Mouse (Mus musculus): ENCODE data around the gene Spata2. TPM values are rescaled to one million over a fixed set of nuclear protein-coding genes. Genes with fewer than 3 reads are reported as not detected.

Gene Spata2
- total and polyA plus RNA-seq, 3 experiments, result 15.4 to 15.6 (median 15.5) TPM

GRCm38 (mm10) chr2:167456361-167457020, 36.2 kb downstream of the Spata2 start:
- no peak for DNase-seq
- intact Hi-C loops (cut with DNase I), result no loop called here
- no peaks in the 10 kb centered on the region for H3K79me2 ChIP-seq (replicated peaks; ENCODE audit: control insufficient read depth, insufficient read depth, low read length)
- TF ChIP-seq CTCF (IDR thresholded peaks at IDR 0.05), result no peak
- TF ChIP-seq POLR2A (IDR thresholded peaks at IDR 0.05; ENCODE audit: insufficient read depth, low read depth, low read length), result no peak
- no peak for TF ChIP-seq EP300 (IDR thresholded peaks at IDR 0.05; ENCODE audit: insufficient read depth, low read depth, low read length)
- no peaks in the 10 kb centered on the region for H3K27me3 ChIP-seq (ENCODE audit: control insufficient read depth, insufficient read depth, low read length)
- no peak overlapping the region for H3K9ac ChIP-seq (ENCODE audit: low read depth, low read length)
- H3K27ac ChIP-seq, result no peak overlapping the region
- 75% methylated on average over 5 of the region's 5 CpGs for WGBS
- H3K4me3 ChIP-seq, result no peak overlapping the region
- H3K4me1 ChIP-seq (ENCODE audit: control insufficient read depth, insufficient read depth, low read length), result no peaks in the 10 kb centered on the region
- no peaks in the 10 kb centered on the region for H3K36me3 ChIP-seq (ENCODE audit: control insufficient read depth, insufficient read depth, low read length)

GRCm38 (mm10) chr2:167453814-167454213, 38.9 kb downstream of the Spata2 start:
- H3K79me2 ChIP-seq (replicated peaks; ENCODE audit: control insufficient read depth, insufficient read depth, low read length), result no peaks in the 10 kb centered on the region
- TF ChIP-seq POLR2A (IDR thresholded peaks at IDR 0.05; ENCODE audit: insufficient read depth, low read depth, low read length) (no peak), CTCF (IDR thresholded peaks at IDR 0.05) (no peak)
- H3K4me3 ChIP-seq, result no peak overlapping the region
- no peak overlapping the region for H3K9ac ChIP-seq (ENCODE audit: low read depth, low read length)
- intact Hi-C loops (cut with DNase I), result no loop called here
- no peak for DNase-seq
- H3K4me1 ChIP-seq (ENCODE audit: control insufficient read depth, insufficient read depth, low read length), result no peaks in the 10 kb centered on the region
- no peak overlapping the region for H3K27ac ChIP-seq
- H3K36me3 ChIP-seq (ENCODE audit: control insufficient read depth, insufficient read depth, low read length), result no peaks in the 10 kb centered on the region
- no peaks in the 10 kb centered on the region for H3K27me3 ChIP-seq (ENCODE audit: control insufficient read depth, insufficient read depth, low read length)
- WGBS, result 70% methylated on average over 3 of the region's 3 CpGs

- TF ChIP-seq POLR2A (IDR thresholded peaks at IDR 0.05; ENCODE audit: insufficient read depth, low read depth, low read length), result no peak
- peak; percentile 19 for TF ChIP-seq CTCF (IDR thresholded peaks at IDR 0.05)
- no peak overlapping the region for H3K4me3 ChIP-seq
- intact Hi-C loops (cut with DNase I), result no loop called here
- no peak overlapping the region for H3K27ac ChIP-seq
- no peak for DNase-seq
- no peak overlapping the region for H3K9ac ChIP-seq (ENCODE audit: low read depth, low read length)
- peaks cover 4% of the 10 kb centered on the region; the same call in 1 of the 2 replicates for H3K4me1 ChIP-seq (ENCODE audit: control insufficient read depth, insufficient read depth, low read length)
- 89% methylated on average over 8 of the region's 8 CpGs for WGBS
- H3K79me2 ChIP-seq (replicated peaks; ENCODE audit: control insufficient read depth, insufficient read depth, low read length), result no peaks in the 10 kb centered on the region
- no peaks in the 10 kb centered on the region for H3K36me3 ChIP-seq (ENCODE audit: control insufficient read depth, insufficient read depth, low read length)
- no peaks in the 10 kb centered on the region for H3K27me3 ChIP-seq (ENCODE audit: control insufficient read depth, insufficient read depth, low read length)
These were observed 42.0 kb downstream of the Spata2 start for GRCm38 (mm10) chr2:167450647-167451046.

GRCm38 (mm10) chr2:167449331-167450275, 43.1 kb downstream of the Spata2 start:
- intact Hi-C loops (cut with DNase I), result no loop called here
- Histone ChIP-seq H3K79me2 (replicated peaks; ENCODE audit: control insufficient read depth, insufficient read depth, low read length) (no peaks in the 10 kb centered on the region), H3K36me3 (ENCODE audit: control insufficient read depth, insufficient read depth, low read length) (no peaks in the 10 kb centered on the region), H3K27me3 (ENCODE audit: control insufficient read depth, insufficient read depth, low read length) (no peaks in the 10 kb centered on the region), H3K4me1 (ENCODE audit: control insufficient read depth, insufficient read depth, low read length) (peaks cover 4% of the 10 kb centered on the region; the same call in 1 of the 2 replicates), H3K4me3 (no peak overlapping the region), H3K27ac (no peak overlapping the region), H3K9ac (ENCODE audit: low read depth, low read length) (no peak overlapping the region)
- WGBS, result 86% methylated on average over 21 of the region's 21 CpGs
- TF ChIP-seq CTCF (IDR thresholded peaks at IDR 0.05) (no peak), POLR2A (IDR thresholded peaks at IDR 0.05; ENCODE audit: insufficient read depth, low read depth, low read length) (no peak), EP300 (IDR thresholded peaks at IDR 0.05; ENCODE audit: insufficient read depth, low read depth, low read length) (no peak)
- no peak for DNase-seq

- intact Hi-C loops (cut with DNase I), result no loop called here
- Histone ChIP-seq H3K27ac (no peak overlapping the region), H3K4me3 (no peak overlapping the region), H3K27me3 (ENCODE audit: control insufficient read depth, insufficient read depth, low read length) (no peaks in the 10 kb centered on the region), H3K36me3 (ENCODE audit: control insufficient read depth, insufficient read depth, low read length) (no peaks in the 10 kb centered on the region), H3K9ac (ENCODE audit: low read depth, low read length) (no peak overlapping the region), H3K79me2 (replicated peaks; ENCODE audit: control insufficient read depth, insufficient read depth, low read length) (no peaks in the 10 kb centered on the region), H3K4me1 (ENCODE audit: control insufficient read depth, insufficient read depth, low read length) (peaks cover 4% of the 10 kb centered on the region; the same call in 1 of the 2 replicates)
- 83% methylated on average over 8 of the region's 8 CpGs for WGBS
- DNase-seq, result no peak
- no peak for TF ChIP-seq CTCF (IDR thresholded peaks at IDR 0.05)
- no peak for TF ChIP-seq EP300 (IDR thresholded peaks at IDR 0.05; ENCODE audit: insufficient read depth, low read depth, low read length)
- TF ChIP-seq POLR2A (IDR thresholded peaks at IDR 0.05; ENCODE audit: insufficient read depth, low read depth, low read length), result no peak
These were observed 45.1 kb downstream of the Spata2 start for GRCm38 (mm10) chr2:167447629-167448028.

- no peak for DNase-seq
- H3K36me3 ChIP-seq (ENCODE audit: control insufficient read depth, insufficient read depth, low read length), result no peaks in the 10 kb centered on the region
- no peak overlapping the region for H3K27ac ChIP-seq
- no peak overlapping the region for H3K4me3 ChIP-seq
- TF ChIP-seq CTCF (IDR thresholded peaks at IDR 0.05), result no peak
- no peak for TF ChIP-seq POLR2A (IDR thresholded peaks at IDR 0.05; ENCODE audit: insufficient read depth, low read depth, low read length)
- no peak for TF ChIP-seq EP300 (IDR thresholded peaks at IDR 0.05; ENCODE audit: insufficient read depth, low read depth, low read length)
- peaks cover 4% of the 10 kb centered on the region; the same call in 1 of the 2 replicates for H3K4me1 ChIP-seq (ENCODE audit: control insufficient read depth, insufficient read depth, low read length)
- no peaks in the 10 kb centered on the region for H3K79me2 ChIP-seq (replicated peaks; ENCODE audit: control insufficient read depth, insufficient read depth, low read length)
- no peaks in the 10 kb centered on the region for H3K27me3 ChIP-seq (ENCODE audit: control insufficient read depth, insufficient read depth, low read length)
- 95% methylated on average over 7 of the region's 7 CpGs for WGBS
- intact Hi-C loops (cut with DNase I), result no loop called here
- H3K9ac ChIP-seq (ENCODE audit: low read depth, low read length), result no peak overlapping the region
These were observed 45.5 kb downstream of the Spata2 start for GRCm38 (mm10) chr2:167447207-167447606.
